Mouse (Mus musculus) neutrophil, adult 5-6 weeks (primary cell): ENCODE data around the gene Lifr. TPM values are rescaled to one million over a fixed set of nuclear protein-coding genes. Genes with fewer than 3 reads are reported as not detected.

Source experiments
- ATAC-seq: fragments of 151-379, 151-347 bp; 2 replicates; pipeline ENCODE4 v1.8.0; 2017; ENCODE audit warnings: mild to moderate bottlenecking, moderate TSS enrichment; ENCODE audit not compliant: insufficient number of reproducible peaks, poor library complexity, low FRiP score, severe bottlenecking; ENCODE audit errors: extremely low read depth
- total RNA-seq: library from RNA; stranded (forward); fragments of 200-1000 nt; gene quantifications from 2 replicates; pipeline ENCODE4 v1.2.3, GENCODE M21; 2017

Gene Lifr
- total RNA-seq, 1 experiment from 2014 or later = 6.3 TPM

- no peak for ATAC-seq
Measured at GRCm38 (mm10) chr15:7217273-7217598, 126.8 kb downstream of the Lifr start.

GRCm38 (mm10) chr15:7222809-7223208 is 132.4 kb downstream of the Lifr start:
- no peak for ATAC-seq

- no peak for ATAC-seq
Measured at GRCm38 (mm10) chr15:7224151-7224775, 133.8 kb downstream of the Lifr start.

- peak; percentile 80 for ATAC-seq
Measured at GRCm38 (mm10) chr15:7226225-7226624, 135.8 kb downstream of the Lifr start.

DNA sequence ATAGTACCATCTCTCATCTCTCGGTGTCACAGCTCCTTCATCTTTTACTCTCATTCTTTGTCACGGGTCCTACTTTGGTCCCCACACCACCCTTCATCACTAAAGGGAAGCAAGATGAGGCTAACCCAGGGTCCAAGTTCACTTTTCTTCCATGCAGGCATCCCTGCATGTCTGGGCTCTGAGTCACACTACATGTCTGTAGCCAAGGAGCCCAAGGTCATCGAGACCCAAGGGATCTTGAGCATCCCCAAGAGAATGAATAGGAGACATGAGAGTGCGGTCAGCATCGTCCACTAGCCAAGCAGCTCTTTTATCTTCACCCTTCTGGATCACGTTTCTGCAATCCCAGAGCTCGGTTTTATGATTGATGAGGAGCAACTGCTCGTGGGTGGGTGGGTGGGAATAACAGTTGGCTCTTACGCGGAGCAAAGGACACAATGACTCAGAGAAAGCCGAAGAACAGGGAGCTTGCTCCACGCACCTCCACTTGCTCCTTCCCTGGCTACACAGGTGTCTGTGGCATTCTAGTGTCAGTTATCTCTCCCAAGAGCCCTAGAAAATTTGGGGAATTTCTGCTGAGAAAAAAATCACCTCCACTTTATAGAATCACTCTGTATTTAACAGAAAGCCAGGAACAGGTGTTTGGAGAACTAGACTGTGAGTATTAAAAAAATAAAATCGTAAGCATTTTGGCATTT is 143.1 kb downstream of the Lifr start:
- no peak for ATAC-seq

- no peak for ATAC-seq
Measured at GRCm38 (mm10) chr15:7239904-7240303, 149.5 kb downstream of the Lifr start.

DNA sequence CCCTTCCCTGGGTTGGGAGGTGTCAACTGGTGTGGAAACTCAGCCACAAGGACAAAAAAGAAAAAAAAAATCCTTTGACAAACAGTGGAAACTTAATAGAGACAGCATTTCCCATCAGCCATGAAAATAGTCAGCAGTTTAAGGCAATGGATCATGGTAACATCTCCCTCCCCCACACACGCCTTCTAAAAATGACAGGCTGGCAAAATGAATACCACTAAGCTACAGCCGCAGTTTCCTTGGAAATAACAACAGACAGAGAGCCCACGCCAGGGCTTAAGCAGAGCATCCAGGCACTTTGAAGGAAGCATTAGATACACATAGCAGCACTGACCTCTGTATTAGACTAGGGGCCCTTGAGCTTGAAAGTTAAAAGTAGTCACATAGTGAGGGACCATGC is 150.5 kb downstream of the Lifr start:
- ATAC-seq = no peak

DNA sequence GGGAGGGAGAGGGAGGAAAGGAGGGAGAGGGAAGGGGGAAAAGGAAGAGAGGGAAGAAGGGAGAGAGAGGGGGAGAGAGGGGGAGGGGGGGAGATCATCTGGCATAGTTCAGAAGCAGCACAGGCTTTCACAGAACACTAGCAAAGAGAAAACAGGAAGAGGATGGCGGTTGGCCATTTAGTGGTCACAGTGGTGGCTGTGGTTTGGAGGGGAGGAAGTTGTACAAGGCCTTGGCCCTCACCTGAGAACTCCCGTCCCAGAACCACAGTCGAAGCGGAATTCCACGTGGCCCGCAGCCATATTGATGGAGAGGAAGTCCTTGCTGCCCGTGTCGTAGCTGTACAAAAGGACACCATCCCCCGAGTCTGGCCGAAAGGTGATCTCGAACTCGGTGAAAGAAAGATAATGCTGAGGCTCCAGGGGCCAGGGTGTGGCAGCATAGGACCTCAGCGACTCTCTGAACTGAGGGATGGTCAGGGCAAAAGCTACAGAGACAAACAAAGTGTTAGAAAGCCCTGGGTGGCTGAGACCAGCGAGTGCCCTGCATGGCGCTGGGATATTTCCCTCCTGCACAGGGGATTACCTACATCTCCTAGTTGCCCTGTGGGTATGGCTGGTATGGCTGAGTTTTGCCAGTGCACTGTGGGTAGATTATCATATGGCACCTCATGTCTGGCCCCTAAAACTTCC is 151.9 kb downstream of the Lifr start:
- ATAC-seq = no peak

Other genes with a start within 250 kb of the Lifr start
- gene Osmr, start 215.6 kb upstream of the Lifr start, total RNA-seq = 0.23 TPM in 1 of 2 replicates, not detected in the other